Mouse (Mus musculus): ENCODE data around the gene Chmp1a.

DNA sequence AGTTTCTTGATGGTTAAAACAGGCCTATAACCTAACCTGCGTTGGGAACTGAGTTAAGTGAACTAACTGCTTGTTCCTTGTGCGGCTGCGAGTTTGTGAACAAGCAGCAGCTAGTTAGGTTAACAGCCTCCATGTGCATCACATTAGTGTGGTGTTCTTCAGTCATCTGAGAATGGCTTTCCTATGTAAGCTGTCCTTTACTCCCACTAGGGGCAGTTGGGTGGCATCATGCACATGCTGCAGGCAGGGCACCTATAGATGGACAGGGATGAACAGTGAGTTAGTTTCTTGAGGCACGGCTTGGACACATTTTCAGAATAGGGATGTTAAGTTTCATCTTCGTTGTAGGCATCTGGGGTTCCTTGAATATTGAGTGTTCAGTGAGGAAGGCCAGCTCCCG, 42.6 kb upstream of the Chmp1a start:
- TF ChIP-seq CTCF (IDR thresholded peaks at IDR 0.05; ENCODE audit: control insufficient read depth, insufficient read depth, insufficient replicate concordance, low read depth, low read length) (no peak), POLR2A (IDR thresholded peaks at IDR 0.05; ENCODE audit: control insufficient read depth, low read depth, low read length) (no peak)

All from testis, adult 2 months (tissue).